Mouse (Mus musculus) 416B (cell line): ENCODE data around the gene Foxf1.

Experiments
- DNase-seq: peaks from one replicate; pipeline ENCODE4 v3.0.0; 2011; ENCODE audit warnings: low read depth

Gene Foxf1

DNA sequence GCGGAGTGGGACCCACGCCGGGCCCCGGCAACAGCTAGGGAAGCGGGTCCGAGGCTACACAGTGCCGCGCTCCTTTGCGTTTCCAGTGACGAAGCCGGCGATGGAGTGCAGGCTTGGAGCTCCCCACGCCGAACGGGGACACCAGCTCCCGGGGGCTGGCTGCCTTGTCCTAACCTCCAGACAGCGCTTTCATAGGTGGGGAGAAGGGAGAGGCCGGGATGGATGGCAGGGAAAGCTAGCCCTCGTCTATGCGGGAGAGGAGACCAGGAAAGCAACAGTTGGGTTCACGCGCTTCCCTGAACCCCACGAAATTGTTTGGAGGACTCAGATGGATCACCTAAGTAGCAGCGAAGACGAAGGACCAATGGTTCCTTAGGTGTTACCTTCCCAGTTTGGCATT is 30.9 kb downstream of the Foxf1 start:
- no peak for DNase-seq

- DNase-seq = no peak
These were observed 31.8 kb downstream of the Foxf1 start, which contains the start of gene Foxc2 for GRCm38 (mm10) chr8:121115948-121116347. Foxc2 (plus strand) TSS chr8:121116171.

GRCm38 (mm10) chr8:121116591-121117185 is 32.5 kb downstream of the Foxf1 start:
- no peak for DNase-seq

DNA sequence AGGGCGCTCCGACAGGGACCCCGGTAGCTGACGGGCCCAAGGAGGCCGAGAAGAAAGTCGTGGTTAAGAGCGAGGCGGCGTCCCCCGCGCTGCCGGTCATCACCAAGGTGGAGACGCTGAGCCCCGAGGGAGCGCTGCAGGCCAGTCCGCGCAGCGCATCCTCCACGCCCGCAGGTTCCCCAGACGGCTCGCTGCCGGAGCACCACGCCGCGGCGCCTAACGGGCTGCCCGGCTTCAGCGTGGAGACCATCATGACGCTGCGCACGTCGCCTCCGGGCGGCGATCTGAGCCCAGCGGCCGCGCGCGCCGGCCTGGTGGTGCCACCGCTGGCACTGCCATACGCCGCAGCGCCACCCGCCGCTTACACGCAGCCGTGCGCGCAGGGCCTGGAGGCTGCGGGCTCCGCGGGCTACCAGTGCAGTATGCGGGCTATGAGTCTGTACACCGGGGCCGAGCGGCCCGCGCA is 33.0 kb downstream of the Foxf1 start:
- DNase-seq = no peak

- DNase-seq = no peak
These were observed 33.7 kb downstream of the Foxf1 start for GRCm38 (mm10) chr8:121117906-121118305.

DNA sequence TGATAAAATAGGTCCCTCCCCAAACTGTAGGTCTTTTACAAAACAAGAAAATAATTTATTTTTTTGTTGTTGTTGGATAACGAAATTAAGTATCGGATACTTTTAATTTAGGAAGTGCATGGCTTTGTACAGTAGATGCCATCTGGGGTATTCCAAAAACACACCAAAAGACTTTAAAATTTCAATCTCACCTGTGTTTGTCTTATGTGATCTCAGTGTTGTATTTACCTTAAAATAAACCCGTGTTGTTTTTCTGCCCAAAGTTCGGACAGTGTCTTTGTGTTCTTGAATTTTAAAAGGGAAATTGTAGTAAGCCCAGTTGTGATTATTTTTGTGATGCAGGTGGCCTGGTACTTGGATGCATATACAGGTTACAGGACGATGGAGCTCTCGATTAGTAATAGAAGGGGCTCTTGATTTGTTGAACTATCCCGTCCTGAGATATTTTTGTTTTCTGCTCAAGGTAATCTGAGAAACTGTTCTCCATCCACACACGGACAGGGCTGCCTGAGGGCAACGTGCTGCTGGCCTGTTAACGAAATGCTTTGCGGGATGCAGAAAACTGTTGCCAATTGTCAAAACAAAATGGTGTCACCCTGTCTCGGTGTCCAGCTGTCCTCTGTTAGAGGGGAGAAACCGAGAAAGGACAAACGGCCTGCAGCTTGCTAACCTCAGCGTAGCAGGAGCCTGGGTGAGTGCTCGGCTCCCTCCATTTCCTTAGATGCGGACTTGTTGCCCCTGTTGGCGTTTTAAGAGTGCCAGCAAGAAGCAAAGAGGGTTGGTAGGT is 34.6 kb downstream of the Foxf1 start:
- no peak for DNase-seq

- no peak for DNase-seq
These were observed 35.7 kb downstream of the Foxf1 start for GRCm38 (mm10) chr8:121119635-121120455.

- DNase-seq = no peak
These were observed 36.6 kb downstream of the Foxf1 start for GRCm38 (mm10) chr8:121120456-121121419.

DNA sequence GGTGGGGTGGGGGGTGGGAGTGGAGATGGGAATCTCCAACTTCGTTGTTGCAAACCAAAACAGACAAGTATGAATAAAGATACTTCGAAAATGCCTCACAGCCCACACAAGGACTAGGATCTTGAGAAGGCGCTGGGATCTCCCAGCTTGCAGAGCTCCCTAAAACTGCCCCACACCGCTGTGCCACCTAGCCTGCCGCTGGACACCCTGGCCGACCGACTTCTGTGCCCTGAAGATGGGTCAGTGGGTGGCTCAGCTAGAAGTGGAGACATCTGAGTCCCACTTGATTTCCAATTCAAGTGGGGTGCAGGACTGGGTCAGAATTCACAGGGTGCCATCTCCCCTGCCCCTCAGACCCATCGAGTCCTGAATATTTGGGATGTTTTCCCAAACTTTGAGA is 37.5 kb downstream of the Foxf1 start:
- no peak for DNase-seq

- no peak for DNase-seq
These were observed 38.2 kb downstream of the Foxf1 start for GRCm38 (mm10) chr8:121122368-121122767.

DNA sequence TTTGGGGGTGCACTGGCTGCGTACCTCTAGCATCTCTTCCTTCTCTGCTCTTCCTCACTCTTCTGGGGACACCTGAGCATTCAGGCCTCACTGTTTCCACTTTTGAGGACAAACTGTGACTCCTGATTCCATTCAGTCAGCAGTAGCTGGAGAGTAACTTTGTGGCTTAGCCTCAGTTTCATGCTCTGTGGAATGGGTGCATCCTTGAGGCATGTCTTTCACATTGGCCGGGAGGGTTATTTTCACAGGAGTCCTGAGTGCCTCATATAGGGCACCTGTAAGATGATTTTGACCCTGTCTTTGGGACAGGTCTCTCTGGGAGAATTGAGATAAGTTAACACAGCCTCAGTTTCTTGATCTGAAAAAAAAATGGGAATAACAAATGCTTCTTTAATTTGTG is 38.9 kb downstream of the Foxf1 start:
- DNase-seq = no peak

GRCm38 (mm10) chr8:121124547-121125239 is 40.5 kb downstream of the Foxf1 start:
- DNase-seq = no peak

DNA sequence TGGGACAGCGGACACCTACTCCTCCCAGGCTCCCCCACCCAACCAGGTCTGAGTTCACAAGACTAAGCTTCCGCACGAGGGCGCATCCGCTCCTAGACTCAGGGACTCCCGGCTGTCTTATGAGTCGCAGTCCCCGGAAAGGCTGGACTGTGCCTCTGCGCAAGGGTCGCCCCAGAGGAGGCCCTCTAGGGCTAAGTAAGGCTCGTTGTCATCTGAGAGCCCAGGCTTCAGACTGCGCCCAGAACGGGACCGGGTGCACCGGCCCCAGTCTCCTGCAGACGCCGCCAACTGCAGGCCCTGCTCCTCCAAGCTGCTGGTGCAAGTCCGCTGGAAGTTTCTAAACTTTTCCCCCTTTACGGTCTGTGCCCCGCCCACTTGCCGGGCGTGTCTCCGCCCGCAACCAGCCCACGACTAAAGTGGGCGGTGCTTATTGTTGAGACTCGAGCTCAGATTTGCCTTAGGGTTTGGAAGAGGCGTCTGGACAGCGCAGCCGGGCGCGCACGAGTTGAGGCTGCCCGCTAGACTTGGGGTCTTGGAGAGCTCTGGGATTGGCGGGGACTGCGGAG is 41.2 kb downstream of the Foxf1 start:
- DNase-seq = no peak

DNA sequence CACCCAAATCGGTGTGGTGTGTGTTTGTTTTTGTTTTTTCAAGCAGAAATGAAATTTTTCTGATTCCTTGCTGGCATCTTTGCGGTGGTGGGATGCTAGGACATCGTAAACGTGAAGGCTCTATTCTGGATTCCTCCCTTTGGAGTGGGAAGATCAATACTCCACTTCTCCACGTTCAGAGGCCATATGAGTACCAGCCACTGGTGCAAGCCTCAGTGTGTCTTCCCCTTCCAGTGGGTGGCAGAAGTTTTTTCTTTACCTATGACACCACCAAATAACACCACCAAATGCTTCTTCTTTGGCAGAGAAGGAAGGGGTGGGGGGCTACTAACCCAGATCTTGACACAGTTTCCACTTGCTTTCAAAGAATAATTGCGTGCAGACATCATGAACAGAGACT is 42.0 kb downstream of the Foxf1 start:
- no peak for DNase-seq

DNA sequence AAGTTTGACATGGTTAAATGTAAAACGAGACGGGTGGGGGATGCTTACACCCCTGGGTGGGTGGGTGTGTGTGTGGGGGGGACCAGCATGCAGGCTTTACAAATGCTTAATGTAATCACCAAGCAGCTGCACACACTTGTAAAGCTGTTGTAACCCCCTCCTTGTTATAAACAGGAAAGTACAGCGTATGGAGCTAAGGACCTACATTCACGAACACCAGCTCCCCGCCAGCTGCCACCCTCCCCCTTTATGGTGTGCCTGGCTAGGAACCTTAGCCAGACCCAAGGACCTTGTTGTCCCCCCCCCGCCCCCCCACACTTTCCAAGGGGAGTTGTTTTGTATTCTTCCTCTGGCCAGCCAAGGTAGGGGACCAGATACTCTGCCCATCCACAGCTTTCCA is 42.5 kb downstream of the Foxf1 start:
- DNase-seq = no peak

DNA sequence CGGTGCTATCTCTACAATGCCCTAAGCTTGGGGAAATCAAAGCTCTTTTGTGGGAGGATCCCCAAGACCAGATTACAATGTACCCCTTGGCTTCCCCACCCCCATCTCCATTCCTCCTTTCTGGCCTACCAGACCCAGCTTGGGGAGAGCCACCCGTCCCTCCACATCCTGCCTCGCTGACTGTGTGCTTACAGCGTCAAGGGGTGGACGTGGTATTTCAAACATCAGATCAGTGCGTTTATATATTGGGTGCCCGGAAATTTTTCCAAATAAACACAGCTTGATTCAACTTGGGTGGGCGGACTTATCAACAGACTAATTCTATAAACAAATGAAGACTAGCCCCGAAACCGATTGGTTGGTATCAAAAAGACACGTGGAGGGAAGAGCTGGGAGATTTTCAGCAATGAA is 43.1 kb downstream of the Foxf1 start:
- no peak for DNase-seq

- DNase-seq = no peak
These were observed 43.7 kb downstream of the Foxf1 start, which contains the start of gene Foxl1 for GRCm38 (mm10) chr8:121127756-121128375. Foxl1 (plus strand) TSS chr8:121127940.

DNA sequence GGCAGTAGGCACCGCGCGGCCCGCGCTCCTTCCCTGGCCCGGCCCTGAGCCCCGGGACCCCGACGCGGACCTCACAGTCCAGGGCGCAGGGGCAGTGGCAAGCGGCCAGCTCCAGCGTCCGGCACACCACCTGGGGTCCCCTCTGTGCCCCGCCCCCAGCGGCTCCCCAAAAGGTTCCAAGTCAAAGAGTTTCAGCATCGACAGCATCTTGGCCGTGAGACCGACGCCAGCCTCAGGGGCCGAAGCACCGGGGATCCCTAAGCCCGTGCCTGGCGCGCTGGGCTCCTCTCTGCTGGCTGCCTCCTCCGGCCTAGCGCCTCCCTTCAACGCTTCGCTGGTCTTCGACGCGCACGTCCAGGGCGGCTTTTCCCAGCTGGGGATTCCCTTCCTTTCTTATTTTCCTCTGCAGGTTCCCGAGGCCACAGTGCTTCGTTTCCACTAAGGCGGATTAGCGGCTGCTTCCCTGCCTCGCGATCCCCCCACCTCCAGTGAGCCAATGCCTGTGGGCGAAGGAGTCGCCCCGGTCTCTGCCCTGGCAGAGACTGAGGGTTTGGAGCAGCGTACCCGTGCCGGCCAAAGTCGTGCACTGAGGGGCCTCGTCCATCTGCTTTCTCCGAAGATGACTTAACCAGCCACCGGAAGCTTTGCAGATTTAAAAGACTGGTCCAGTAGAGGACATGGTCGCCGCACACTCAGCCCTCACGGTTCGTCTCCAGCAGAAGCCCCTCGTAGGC is 44.5 kb downstream of the Foxf1 start:
- DNase-seq = no peak

DNA sequence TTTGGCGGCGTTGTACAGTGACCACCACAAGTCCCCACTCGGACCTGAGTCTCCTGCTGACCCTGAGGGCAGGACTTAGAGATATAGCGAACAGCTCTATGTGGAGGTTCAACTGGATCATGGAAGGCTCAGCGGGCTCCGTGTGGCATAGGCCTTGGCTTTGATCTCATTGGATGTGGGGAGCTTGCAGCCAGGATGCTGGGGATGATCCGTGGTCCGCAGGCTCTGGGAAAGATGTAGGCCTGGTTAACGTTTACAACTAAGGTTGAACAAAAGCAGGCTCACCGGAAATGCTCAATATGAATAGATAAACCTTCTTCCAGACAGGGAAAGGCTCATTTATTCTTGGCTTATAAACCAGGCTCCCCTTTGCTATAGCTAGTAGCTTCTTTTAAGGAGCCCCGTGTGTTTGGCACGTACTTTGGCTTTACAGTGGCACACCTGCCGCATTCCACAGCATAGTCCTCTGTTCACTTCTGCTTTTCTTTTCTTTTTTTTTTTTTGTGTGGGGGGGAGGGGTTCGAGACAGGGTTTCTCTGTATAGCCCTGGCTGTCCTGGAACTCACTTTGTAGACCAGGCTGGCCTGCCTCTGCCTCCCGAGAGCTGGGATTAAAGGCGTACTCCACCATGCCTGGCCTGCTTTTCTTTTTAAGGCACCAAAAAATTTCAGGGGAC is 45.2 kb downstream of the Foxf1 start:
- no peak for DNase-seq
